Mouse (Mus musculus): ENCODE measurements at regions not wholly inside any gene's neighbourhood (a gene's known extent, or its start where the extent isn't known, plus 50 kb on each side); places are given as distances from the start of the nearest gene placed in this dataset.

DNA sequence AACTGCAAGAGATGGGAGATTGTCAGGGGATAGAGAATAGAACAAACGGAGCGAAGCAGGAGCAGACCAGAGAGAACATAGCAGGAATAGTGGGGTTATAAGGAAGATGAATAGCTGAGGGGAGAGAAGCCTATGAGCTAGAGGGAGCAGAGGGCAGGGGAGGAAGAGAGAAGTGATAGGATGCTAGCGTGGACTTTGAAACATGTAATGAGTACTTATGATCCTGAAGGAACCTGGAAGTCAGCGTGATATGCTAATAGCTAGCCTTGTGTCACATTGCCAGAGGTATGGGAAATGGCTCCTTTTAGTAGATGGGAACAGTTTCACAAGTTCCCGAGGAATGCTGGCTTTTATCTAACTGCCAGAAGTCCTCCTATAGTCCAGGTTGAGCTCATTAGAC is 51.8 kb downstream of the Calml3 start:
- DNase-seq: no peak

- DNase-seq: no peak
Observed at GRCm38 (mm10) chr13:3751222-3751621, 52.9 kb downstream of the Calml3 start.

- peak; percentile 78 for DNase-seq
Observed at GRCm38 (mm10) chr13:3750756-3751155, 53.4 kb downstream of the Calml3 start.

DNA sequence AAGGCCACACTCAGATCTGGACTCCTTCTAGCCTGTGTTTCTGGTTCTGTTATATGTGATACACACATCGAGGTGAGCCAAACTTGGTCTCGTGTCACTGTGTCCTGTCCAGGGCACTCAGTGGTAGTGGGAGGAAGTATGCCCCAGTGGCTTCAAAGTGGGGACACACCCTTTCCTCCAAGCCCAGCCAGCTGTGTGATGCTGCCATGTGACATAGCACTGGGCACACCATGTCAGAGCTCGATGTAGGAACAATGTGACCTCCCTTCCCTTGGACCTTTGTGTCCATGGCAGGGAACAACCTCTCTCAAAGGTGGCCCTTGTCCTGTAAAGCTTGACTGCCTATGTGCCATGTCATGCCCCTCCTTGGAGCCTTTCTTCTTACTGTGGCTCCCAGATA is 54.5 kb downstream of the Calml3 start:
- DNase-seq: no peak

DNA sequence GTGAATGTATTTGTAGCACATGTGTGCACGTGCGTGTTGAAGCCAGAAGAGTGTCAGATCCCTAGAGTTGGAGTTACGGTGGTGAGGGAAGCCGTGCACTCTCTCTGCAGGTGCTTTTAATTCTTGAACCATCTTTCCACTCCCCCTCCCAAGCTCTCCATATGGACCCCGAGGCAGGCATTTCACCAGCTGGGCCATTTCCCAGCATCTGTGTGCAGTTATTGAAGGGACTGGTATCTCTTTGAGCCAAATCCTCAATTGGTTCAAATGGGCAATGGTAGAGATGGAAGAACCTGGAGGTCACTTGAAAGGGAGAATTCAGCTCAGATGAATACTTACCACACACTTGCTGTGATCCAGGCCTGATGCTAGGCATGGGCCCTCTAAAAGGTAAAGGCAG is 55.3 kb downstream of the Calml3 start:
- no peak for DNase-seq

DNA sequence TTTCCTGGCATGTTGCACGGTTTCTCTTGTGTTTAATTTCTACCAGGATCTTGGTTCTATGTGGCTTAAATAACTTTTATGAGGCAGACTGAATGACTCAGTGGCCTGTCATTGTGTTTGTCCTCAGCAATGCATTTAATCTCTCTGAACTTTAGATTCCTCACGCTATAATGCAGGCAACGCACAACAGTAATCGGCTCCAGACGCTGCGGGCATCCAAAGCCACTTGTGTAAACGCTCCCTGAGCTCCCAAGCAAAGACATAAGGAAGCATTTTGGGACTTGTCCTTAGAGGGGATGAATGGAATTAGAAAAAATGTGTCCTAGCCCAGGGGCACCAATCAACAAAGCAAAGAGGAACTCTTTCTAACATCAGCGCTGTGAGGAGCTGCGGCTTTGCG is 57.6 kb downstream of the Calml3 start:
- DNase-seq: no peak

- DNase-seq: no peak
Observed at GRCm38 (mm10) chr13:3744870-3745269, 59.2 kb downstream of the Calml3 start.

DNA sequence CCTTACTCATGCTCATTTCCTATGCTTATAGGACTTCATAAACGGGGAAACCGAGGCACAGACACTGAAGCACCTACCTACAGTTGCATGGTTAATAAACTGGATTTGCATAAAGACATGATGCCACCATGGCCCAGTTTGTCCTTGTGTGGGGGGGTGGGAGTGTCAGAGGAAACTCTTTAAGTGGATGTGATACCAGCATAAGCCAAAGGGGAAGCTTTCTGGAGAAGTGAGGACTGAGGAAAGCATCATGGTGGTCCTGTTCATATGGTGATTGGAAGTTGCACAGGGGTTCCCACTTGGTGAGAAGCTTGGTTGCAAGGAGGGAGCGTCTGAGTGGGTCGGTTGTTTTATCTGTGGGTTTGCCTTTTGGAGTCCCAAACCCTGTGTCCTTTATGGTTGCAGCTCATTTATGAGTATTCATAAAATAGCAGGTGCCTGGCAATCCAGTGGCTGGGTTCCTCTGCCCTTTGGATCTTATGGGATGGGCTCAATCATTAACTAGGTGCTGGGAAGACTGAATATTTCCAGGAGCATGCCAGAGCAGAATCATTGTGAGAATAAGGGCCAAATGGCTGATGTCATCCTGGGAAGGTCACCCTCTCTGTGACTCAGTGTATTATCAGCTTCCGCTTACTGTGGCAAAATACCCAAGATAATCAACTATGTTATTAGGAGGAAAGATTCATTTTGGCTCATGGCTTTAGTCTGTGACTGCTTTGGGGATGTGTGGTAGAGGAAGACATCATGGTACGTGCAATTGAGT is 60.2 kb downstream of the Calml3 start:
- peak; percentile 61 for DNase-seq

DNA sequence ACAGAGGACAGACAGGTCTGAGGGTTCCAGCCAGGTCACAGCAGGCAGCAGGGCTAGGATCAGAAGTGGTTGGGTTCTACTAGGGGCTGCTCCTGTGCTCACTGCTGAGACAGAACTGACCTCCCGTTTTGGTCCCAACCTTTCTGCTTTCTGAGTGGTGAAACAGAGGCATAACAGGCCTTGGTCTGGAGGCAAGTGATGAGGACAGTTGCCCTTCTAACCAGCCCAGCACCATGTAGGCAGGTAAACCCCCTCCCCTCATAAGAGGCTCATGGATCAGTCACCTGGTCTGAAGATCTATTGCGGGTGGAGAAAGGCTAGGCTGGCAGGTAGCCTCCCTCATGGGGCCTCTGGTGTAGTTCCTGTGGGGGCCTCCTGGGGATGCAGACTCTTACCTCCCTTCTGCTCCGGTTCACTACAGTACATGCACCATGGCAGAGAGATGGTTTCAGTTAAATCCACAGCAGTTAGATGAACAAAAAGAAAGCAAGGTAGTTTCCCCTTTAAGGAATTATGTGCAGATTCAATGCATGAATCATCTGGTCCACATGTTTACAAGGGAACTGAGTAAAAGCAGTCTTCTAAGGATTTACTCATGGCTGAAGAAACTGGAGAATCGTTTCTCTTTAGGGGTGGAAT is 61.2 kb downstream of the Calml3 start:
- DNase-seq: no peak

DNA sequence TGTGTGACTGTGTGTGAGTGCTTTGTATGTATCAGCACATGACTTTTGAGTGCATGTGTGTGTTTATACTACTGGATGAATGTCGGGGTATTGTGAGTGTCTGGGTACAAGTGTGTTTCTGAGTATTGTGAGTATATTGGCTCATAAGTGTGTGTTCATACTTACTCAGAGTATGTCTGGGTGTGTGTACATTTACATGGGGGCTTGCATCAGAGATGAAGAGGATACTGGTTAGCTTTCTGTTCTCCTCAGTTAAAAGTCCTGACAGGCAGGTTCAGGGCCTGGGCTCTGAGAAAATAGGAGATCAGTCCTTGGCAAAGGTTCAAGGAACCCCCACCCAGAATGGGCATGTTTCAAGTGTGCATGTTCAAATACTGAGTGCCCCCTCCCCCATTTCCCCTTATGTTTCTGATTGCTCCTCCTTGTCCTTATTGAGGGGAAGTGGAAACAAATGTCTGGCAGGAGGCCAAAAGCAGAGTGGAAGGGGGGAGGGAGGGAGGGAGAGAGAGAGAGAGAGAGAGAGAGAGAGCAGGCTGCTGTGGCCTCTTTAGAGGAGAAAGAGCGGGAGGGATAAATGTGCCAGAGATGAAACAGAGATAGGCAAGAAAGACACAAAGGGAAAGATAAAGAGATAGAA is 61.9 kb downstream of the Calml3 start:
- DNase-seq: peak; percentile 42

- DNase-seq: no peak
Observed at GRCm38 (mm10) chr13:3730699-3731021, 73.5 kb downstream of the Calml3 start.

DNA sequence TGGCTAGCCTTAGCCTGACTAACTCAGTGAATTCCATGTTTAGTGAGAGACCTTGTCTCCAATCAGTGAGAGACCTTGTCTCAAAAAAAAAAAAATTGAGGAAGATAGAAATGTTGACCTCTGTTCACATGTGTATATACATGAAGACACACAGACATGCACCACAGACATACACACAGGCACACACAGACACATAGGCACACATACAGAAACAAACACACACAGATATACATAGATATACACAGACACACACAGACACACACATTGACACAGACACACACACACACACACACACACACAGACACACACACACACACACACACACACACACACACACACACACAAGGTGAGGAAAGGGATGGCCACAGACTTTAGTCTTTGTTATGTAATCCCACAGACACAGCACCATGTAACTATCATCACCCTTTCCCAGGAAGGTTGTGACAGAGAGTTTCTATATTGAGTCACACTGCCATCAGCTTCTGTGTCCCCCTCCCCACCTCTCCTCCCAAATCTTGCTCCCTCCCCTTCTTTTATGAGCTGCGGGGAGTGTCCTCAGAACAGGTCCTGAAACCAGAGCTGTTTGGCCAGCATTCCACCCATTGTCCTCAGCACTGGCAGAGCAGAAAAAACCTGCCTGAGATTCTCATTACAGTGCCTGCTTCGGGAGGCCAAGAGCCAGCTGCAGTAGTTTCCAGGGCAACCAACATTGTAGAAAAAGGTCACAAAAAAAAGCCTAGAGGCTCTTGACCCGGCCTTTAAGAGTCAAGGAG is 74.0 kb downstream of the Calml3 start:
- DNase-seq: no peak

DNA sequence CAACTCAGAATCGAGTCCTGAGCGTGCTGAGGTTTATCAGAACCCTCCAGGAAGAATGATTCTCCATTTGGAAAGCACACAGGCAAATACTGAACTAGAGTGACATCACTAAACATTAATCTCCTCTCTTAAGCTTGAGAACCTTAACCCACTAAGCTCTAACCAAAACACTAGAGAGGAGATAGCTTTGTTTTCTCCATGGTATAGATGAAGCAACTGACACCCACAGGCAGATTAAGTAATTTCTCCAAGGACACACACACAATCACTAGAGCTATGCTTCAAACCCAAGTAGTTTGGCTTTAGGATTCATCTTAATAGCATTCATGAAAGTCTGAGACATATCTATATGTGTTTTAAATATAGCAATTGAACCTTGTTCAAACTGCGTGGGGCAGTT is 75.2 kb downstream of the Calml3 start:
- no peak for DNase-seq

- DNase-seq: no peak
Observed at GRCm38 (mm10) chr13:3726331-3726781, 77.8 kb downstream of the Calml3 start.

GRCm38 (mm10) chr13:3725803-3726202 is 78.3 kb downstream of the Calml3 start:
- no peak for DNase-seq

DNA sequence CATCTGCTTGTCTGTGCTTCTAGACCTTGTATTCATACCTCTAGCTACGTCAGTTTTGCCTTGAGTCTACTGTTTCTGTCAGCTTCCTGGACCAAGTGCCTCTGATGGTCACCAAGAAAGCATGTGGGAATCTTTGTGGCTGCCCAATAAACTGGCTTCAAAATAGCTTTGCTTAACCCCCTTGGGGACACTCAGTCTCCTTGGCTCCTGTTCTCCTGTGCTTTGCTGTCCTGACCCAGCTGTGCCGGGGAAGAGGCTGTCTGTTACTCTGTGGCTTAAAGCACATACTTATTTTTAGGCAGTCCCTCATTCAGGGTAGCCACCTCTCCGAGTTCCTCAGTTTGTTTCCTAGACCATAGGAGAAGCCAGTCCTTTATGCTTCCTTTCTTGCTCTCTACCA is 79.8 kb downstream of the Calml3 start:
- DNase-seq: no peak

- DNase-seq: no peak
Observed at GRCm38 (mm10) chr13:3723458-3724143, 80.5 kb downstream of the Calml3 start.

DNA sequence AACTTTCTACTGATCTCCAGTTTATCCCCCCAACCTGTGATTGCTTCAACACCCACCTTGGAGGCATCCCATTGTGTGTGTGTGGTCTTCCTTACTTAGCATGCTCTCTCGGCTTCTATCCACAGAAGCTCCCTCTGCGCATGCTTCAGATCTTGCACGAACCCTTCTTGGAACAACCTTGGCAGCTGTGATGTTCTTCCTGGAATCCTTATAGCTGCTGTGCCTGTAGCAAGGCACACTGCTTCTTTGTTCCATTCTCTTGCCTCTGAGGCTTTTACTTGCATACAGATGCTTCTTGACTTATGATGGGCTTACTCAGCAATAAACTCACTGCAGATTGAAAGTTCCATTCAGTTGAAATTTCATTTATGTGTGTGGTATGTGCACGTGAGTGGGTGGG is 81.2 kb downstream of the Asb13 start:
- DNase-seq: no peak

DNA sequence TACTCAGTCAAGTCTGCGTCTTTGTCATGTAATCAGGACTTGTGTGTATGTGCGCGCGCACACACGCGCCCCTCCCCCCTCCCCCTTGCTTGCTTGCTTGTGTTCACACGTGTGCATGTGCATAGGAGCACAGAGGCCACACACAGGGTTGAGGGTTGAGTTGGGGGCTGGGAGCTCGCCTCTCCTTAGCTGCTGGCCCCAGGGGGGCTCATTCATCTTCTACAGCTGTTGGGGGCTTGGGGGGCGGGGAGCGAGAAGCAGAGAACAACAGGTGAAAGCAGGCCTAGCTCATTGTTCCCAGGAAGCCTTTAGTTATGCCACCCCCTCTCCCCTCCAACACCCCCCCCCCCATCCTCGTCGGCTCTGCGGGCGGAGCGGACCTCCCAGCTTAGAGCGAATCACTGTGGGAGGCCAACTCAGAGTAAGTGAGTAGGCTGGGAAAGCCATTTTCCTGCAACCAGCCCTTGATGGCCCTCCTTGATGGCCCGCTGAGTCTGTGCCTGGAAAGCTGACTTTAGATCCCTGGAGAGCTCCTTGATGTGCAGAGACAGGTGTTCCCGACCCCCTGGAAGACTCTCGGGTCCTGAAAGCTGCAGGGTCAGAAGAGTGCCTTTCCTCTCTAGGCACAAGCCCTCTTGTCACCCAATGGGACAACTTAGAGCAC is 78.8 kb downstream of the Asb13 start:
- no peak for DNase-seq

DNA sequence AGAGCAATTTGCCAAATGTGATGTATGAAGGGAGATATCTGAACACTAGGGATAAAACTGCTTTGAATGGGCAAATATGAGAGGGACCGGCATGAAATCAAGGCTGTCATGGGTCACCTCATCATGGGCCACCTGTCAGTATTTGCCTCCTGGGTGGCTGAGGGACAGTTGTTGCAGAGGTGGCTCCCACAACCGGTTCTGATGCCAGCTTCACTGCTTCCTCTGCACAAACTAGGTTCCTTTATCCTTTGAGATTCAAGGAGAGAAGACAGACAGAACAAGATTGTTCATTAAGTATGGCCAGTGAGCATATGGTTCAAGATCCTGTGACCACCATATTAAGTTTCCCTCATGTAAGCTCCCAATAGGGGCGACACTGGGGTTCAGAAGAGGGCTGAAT is 78.3 kb downstream of the Asb13 start:
- DNase-seq: no peak

- DNase-seq: no peak
Observed at GRCm38 (mm10) chr13:3709982-3710618, 76.3 kb downstream of the Asb13 start.
